Mouse (Mus musculus) mouse embryonic stem cell (cell line): ENCODE measurements around the gene Kcnj6.

ENCODE experiments used
- in situ Hi-C, 2 experiments: fragments of 300-500 bp; cut with MboI; formaldehyde crosslinking; loops; 1 replicate in 1 of 2; 3 replicates in 1 of 2; pipeline ENCODE4 v1.14.3; 2019 to 2020; ENCODE audit warnings: low sequenced_read_pairs in 2 of 2, low pct_unique_long_range_greater_than_20kb in 1 of 2, mixed read lengths in 1 of 2; ENCODE audit not compliant: unreplicated experiment in 1 of 2

Gene Kcnj6

GRCm38 (mm10) chr16:94868354-94868753, 129.1 kb downstream of the Kcnj6 start:
- in situ Hi-C loops: loop anchor here in 1 of 2 experiments (5.0 kb wide), 1 partner anchor 51 kb away; no protein-coding TSS in a partner anchor

GRCm38 (mm10) chr16:94866300-94866956, 131.1 kb downstream of the Kcnj6 start:
- in situ Hi-C loops: loop anchor here in 1 of 2 experiments (5.0 kb wide), 1 partner anchor 49 kb away; no protein-coding TSS in a partner anchor

- in situ Hi-C loops: loop anchor here in 1 of 2 experiments (5.0 kb wide), 1 partner anchor 48 kb away; no protein-coding TSS in a partner anchor
Measured at GRCm38 (mm10) chr16:94865796-94866195, 131.7 kb downstream of the Kcnj6 start.

- in situ Hi-C loops: loop anchor here in 1 of 2 experiments (5.0 kb wide), 1 partner anchor 48 kb away; no protein-coding TSS in a partner anchor
Measured at GRCm38 (mm10) chr16:94865101-94865500, 132.4 kb downstream of the Kcnj6 start.

- in situ Hi-C loops: no loop called here
Measured at GRCm38 (mm10) chr16:94863475-94863874, 134.0 kb downstream of the Kcnj6 start.

GRCm38 (mm10) chr16:94855990-94856389, 141.5 kb downstream of the Kcnj6 start:
- in situ Hi-C loops: no loop called here

- in situ Hi-C loops: no loop called here
Measured at GRCm38 (mm10) chr16:94852407-94853160, 144.9 kb downstream of the Kcnj6 start.

GRCm38 (mm10) chr16:94850393-94850792, 147.1 kb downstream of the Kcnj6 start:
- in situ Hi-C loops: no loop called here

GRCm38 (mm10) chr16:94845996-94846395, 151.5 kb downstream of the Kcnj6 start:
- in situ Hi-C loops: no loop called here

- in situ Hi-C loops: no loop called here
Measured at GRCm38 (mm10) chr16:94844769-94845168, 152.7 kb downstream of the Kcnj6 start.

GRCm38 (mm10) chr16:94839398-94839797, 158.1 kb downstream of the Kcnj6 start:
- in situ Hi-C loops: no loop called here

GRCm38 (mm10) chr16:94837881-94838280, 159.6 kb downstream of the Kcnj6 start:
- in situ Hi-C loops: no loop called here

GRCm38 (mm10) chr16:94834502-94834901, 163.0 kb downstream of the Kcnj6 start:
- in situ Hi-C loops: no loop called here

- in situ Hi-C loops: no loop called here
Measured at GRCm38 (mm10) chr16:94828166-94828565, 169.3 kb downstream of the Kcnj6 start.

- in situ Hi-C loops: no loop called here
Measured at GRCm38 (mm10) chr16:94827092-94827585, 170.4 kb downstream of the Kcnj6 start.

- in situ Hi-C loops: no loop called here
Measured at GRCm38 (mm10) chr16:94825274-94825673, 172.2 kb downstream of the Kcnj6 start.

- in situ Hi-C loops: loop anchor here in 1 of 2 experiments (25.0 kb wide), 1 partner anchor 515 kb away; no protein-coding TSS in a partner anchor
Measured at GRCm38 (mm10) chr16:94822611-94823010, 174.9 kb downstream of the Kcnj6 start.

GRCm38 (mm10) chr16:94821610-94822009, 175.9 kb downstream of the Kcnj6 start:
- in situ Hi-C loops: loop anchor here in 1 of 2 experiments (25.0 kb wide), 1 partner anchor 516 kb away; no protein-coding TSS in a partner anchor

GRCm38 (mm10) chr16:94816391-94816790, 181.1 kb downstream of the Kcnj6 start:
- in situ Hi-C loops: loop anchor here (5.0 to 25.0 kb wide), 5 partner anchors 51 to 528 kb away; partner anchors contain the start of gene Kcnj6 (in 2 of the 2)
